Mouse (Mus musculus) liver, adult (tissue): ENCODE results near the gene Carmil1.

ENCODE experiments used
- GATA4 ChIP-seq: IDR thresholded peaks from 2 replicates; pipeline ENCODE4 v1.6.1; 2014; ENCODE audit warnings: mild to moderate bottlenecking, low read length; ENCODE audit not compliant: insufficient replicate concordance

Gene Carmil1

DNA sequence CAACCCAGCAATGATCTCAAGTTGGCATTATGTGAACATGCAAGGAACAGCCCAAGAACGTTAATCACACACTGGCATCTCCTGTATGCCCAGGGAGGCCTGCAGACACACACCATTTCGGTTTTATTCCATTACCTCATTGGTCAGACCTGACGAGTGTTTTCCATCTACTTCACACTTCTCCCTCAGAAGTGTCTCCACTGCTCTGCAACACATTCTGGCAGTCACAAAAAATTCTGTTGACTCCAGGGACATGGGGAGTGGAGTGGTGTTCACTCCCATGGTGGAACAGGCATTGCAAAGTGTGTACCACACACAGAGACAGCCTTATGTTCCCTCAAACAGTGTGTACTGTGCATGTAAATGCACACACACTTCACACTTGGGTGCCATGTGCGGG, 40.2 kb downstream of the Carmil1 start:
- no peak for TF ChIP-seq GATA4

DNA sequence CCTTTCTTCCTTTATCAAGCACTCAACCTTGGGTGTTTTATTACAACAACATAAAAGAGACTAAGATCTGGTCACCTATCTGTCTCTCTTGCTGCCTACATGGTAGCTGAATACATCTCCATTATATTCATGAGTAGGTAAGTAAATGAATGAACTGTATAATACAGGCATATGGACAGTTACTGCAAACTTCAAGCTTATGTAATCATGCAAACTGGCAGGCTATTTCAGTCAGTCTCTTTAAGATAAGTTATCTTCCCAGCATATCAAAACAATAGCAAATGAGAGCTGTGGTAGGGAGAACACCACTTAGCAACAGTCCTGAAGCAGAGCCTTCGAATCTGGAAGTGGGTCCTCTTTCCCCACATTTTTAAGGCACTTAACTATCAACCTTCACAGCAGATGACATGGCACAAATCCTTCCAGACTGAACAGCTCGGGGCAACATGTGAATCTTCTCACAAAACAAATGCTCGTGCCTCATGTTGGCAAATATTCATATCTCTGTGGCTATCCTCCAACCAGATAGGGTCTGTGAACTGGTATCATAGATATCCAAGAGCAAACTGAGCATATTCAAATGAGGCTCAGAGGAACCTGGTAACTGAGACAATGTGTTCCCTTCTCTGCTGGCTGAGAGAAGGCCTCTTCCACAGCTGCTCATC, 42.0 kb downstream of the Carmil1 start:
- no peak for TF ChIP-seq GATA4

DNA sequence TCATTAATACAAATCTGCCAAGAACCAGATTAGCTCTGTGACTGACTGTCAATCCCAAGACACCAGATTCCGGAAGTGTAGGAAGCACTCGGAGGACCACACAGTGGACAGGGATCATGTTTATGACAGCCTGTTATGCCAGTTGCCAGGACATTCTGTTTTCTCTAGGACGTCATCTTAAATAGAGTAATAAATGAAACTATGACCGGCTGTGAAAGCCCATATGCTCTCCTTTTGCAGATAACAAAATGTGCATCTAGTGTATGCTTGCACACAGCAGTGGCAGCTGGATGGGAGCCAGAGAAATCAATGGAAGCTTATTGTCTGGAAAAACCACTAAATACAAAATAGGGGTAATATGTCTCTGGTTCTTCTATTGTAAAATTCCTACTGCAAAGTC, 43.9 kb downstream of the Carmil1 start:
- TF ChIP-seq GATA4, result no peak

DNA sequence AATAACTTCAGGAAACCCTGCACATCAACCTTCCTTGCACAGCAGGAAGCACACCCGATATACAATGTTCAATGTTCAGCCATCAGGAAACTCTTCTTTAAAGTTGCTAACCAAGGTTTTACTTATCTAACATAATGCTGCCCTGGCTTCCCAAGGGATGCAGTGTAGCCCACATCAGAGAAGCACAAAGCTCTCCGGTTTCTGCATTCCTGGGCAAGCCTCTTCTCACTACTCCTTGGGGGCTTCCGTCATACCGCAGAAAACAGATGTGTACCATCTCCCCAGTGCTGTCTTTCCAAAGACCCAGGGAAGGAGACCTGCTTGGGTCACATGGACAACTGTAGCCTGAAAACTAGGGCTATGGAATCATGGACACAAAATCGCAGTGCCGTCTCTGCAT, 47.8 kb downstream of the Carmil1 start:
- TF ChIP-seq GATA4, result no peak; the same call in 1 of the 2 replicates

DNA sequence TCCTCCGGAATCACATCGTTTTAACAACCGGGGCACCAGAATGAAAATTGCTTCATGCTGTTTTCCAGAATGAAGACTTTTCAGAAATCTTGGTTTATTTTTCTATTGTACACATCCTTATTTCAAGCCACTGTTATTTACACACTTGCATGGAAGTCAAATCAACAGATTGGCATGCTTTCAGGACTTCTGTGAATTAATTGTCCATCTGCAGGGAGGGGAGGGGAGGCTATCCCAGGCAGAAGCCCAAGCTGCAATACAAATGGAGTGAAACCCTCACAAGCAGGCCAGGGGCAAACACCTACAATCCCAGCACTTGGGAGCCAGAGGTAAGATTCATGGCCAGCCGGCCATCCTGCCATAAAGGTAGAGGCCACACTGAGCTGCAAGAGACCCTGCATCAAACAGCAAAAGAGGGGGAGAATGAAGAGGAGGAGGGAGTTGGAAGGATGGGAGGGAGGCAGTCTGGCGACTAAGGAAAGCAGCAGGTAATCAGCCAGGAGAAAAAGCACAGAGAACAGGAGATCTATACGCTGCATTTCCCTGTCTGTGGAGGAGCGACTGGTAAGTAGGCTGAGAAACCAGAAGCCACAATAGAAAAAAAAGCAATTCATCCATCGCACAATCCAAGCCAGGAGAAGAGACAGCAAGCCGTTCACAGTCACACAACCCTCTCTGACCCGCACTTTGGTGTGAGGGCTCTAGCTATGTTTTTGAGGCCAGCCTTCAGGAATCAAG, 48.7 kb downstream of the Carmil1 start:
- TF ChIP-seq GATA4, result no peak

DNA sequence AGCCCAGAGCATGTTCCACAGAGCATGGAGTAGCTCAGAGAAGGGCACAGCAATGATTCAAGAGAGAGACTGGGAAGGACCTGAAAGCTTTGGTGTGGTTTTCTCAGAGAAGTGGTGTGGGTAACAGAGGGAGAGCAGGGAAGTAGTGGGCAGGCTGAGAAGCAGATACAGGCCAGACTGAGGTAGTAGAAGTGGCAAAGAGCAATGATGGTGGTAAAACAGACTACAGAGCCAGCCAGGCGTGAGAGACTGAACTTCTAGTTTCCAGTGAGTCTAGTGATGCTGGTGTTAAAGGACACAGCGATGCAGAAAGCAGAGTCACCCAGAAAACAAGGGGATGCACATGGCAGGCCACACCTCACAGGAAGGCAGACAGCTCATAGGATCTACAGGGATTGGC, 49.4 kb downstream of the Carmil1 start:
- TF ChIP-seq GATA4, result no peak

DNA sequence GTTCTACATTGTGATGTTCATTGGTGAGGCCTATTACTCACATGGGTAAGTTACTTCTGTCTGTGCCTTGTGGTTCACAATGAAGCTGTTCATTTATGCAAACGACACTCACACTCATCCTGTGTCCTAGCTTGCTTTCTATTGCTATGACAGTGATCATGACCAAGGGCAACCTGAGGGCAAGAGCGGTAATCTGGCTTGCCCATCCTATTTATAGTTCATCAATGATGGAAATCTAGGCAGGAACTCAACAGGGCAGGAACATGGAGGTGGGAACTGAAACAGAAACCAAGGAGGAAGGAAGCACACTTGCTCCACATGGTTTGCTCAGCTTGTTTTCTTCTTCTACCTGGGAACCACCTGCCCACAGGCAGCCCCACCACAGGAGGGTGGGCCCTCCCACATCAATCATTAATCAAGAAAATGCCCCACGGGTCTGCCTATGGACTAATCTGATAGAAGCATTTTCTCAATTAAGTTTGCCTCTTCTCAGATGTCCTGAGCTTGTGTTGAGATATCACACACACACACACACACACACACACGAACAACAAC, 50.0 kb downstream of the Carmil1 start:
- no peak for TF ChIP-seq GATA4

DNA sequence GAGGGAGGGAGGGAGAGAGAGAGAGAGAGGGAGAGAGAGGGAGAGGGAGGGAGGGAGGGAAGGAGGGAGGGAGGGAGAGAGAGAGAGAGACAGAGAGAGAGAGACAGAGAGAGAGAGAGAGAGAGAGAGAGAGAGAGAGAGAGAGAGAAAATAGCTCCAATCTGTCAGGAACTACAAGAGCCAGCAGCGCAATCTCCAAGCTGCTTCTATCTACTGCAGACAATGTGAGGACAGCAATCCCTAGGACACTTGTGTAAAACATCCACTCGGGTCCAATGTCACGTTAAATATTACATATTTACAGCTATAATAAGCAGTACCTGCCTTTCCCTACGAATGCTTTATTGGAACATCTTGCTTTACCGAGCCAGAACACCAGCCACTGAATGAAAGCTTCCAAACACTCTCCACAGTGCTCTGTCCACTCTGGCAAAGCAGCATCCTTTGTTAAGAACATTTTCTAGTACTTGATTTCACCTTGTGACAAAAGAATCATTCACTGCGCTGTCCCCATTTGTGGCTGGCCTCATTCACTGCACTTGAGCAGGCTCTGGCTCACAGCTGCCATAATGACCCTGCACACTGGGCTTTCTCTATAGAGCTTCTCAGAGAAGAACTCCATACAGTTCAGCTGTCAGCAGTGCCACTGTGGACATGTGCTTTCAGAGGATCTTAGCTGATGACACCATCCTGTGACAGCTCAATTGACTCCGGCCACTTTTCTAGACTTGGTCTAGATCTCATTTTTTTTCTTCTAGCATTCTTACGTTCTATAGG, 57.0 kb downstream of the Carmil1 start:
- no peak for TF ChIP-seq GATA4

DNA sequence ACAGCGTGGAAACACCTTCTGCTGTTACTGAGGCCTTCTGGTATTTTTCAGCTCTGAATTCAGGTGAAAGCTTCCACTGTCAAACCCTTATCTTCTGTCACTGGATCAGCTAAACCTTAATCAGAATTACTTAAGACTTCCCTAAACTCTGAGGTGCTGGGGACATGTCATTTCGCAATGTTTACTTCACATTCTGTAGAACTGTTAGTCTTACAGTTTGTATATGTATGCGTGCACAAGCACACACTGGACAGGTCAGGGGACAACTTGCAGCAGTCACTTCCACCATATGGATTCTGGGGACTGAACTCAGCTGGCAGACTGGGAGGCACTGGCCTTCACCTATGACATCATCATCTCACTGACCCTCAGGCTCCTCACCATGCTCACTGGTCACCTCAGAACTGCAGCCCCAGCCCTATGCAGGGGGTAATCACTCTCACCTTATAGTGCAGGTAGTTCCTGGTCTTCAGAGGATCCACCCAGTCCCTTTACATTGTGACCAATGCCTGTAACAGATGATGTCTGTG, 60.1 kb downstream of the Carmil1 start:
- no peak for TF ChIP-seq GATA4

DNA sequence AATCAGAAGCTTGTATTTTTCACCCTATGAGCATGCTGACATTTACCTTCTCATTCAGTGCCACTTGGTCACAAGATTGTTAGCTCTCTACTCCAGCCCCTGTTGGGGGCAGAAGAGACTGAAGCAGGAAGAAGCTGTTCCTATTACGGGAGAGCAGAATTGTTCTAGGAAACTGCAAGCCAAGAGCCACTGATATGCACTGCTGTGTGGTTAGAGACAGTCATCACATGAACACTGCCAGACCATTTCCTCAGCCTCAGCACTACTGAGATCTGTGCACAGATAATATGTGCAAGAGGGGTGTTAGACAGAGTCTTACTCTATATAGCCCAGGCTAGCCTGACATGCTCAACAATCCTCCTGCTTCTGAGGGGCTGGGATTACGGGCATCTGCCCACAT, 69.4 kb downstream of the Carmil1 start:
- TF ChIP-seq GATA4, result no peak

DNA sequence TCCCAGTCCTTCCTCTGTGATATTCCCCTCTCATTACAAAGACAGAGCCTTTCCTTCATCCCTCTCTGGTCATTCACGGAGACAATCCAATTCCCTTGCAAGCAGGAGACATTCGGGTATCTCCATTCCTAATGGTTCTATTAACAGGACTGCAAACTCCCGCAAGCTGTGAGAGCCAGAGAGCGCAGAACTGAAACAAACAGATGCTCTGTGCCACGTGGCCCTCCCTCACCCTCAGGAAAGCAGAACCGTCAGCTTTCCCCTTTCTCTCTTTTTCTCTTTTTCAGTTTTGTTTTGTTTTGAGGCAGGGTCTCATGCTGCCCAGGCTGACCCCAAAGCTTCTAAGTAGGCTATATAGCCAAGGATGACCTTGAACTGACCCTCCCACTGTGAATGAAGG, 74.5 kb downstream of the Carmil1 start:
- no peak for TF ChIP-seq GATA4

DNA sequence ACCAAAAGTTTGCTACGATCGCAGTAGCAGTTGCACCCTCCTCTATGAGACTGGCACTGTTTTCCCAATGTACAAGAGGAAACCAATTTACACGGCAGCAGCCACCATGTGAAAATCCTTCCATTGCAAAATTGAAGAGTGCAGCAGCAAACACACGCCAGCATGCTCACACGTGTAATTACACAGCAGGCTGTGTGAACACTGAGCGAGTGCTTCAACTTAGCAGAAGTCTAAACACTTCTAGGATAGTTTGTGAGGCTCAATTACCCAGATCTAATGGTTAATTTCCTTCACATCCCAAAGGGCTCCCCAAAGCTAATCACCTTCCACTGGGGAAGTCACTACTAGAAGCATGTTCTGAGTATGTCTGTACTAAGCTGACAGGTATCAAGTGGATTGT, 78.3 kb downstream of the Carmil1 start:
- TF ChIP-seq GATA4, result no peak

DNA sequence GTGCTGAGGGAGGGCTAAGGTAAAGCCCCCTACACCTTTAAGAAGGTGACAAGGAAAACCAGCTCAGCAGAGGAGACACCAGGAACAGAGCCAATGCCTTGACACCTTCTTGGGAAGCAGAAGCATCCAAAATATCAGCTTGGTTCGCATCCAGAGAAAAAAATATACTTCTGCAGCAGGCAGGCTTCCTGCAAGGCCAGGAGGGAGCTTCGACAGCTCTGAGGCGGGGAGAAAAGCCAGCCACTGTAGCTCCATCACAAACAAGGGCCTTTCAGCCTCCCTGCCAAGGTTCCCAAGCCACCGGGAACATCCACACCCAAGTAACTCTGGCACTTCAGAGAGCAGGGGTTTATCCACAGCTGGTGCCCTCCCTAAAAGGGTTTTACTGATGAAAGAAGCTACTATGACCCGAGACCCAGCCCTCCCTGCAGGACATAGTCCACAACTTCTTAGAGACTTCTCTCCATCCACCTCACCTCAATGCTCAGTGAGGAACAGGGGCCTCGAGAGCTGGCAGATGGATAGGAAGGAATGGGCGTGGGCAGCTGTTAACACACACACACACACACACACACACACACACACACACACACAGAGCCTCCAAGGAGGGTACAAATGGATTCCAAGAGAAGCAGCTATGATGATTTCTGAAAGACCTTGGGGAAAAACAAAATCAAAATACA, 80.6 kb downstream of the Carmil1 start:
- no peak for TF ChIP-seq GATA4

DNA sequence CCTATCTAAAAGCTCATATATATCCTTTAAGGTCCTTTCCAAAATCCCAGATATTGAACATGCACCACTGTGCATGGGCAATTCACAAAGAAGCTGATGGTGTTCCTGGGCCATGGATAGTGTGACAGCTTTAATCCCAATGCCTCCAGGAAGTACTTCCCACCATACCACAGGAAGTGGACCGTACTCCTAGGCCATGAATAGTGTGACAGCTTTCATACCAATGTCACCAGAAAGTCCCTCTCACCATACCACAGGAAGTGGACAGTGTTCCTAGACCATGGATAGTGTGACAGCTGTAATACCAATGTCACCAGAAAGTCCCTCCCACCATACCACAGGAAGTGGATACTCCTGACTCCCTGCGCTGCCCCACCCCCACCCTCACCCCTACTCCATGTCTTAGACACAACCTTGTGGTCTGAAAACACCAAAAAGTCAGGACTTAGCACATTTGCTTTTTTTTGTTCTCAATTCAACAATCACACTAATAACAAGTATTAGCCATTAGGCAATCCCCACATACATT, 82.1 kb downstream of the Carmil1 start:
- TF ChIP-seq GATA4, result no peak

DNA sequence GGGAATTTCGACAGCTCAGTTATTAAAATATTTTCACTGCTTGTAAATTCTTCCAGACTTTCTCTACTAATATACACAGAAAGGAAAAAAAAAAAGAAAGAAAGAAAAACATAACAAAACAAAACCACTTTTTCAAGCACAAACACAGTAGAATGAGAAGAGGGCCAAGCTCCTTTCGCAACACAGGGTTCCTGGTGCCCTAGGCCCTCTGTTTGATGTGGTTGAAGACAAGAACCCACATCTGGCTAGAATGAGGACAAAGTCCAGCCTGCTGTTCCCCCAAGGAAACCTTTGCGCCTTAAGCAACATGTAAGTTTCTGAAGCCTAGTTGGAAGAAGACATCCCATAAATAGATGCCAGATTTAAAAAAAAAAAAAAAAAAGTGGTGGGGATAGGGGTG, 85.2 kb downstream of the Carmil1 start:
- no peak for TF ChIP-seq GATA4
